Mouse (Mus musculus): ENCODE measurements around the gene Ap1m1. TPM values are rescaled to one million over a fixed set of nuclear protein-coding genes. Genes with fewer than 3 reads are reported as not detected.

Ap1m1 gene
- total RNA-seq, 4 experiments from 2014 or later = 86.8 to 93.2 (median 91.0) TPM

- DNase-seq (ENCODE audit: low spot score in 2 of 2) = no peak
Measured at GRCm38 (mm10) chr8:72257902-72258238, 18.1 kb downstream of the Ap1m1 start.

- DNase-seq (ENCODE audit: low spot score in 2 of 2) = no peak
Measured at GRCm38 (mm10) chr8:72259862-72260261, 20.0 kb downstream of the Ap1m1 start.

- DNase-seq (ENCODE audit: low spot score in 2 of 2) = no peak
Measured at GRCm38 (mm10) chr8:72260585-72260984, 20.8 kb downstream of the Ap1m1 start.

- peak in 1 of 2 experiments; percentile 23 for DNase-seq (ENCODE audit: low spot score in 2 of 2)
Measured at GRCm38 (mm10) chr8:72261019-72261418, 21.2 kb downstream of the Ap1m1 start.

- no peak for DNase-seq (ENCODE audit: low spot score in 2 of 2)
Measured at GRCm38 (mm10) chr8:72261431-72261830, 21.6 kb downstream of the Ap1m1 start.

- no peak for DNase-seq (ENCODE audit: low spot score in 2 of 2)
Measured at GRCm38 (mm10) chr8:72261872-72262271, 22.1 kb downstream of the Ap1m1 start.

- DNase-seq (ENCODE audit: low spot score in 2 of 2) = no peak
Measured at GRCm38 (mm10) chr8:72262756-72263155, 22.9 kb downstream of the Ap1m1 start.

- DNase-seq (ENCODE audit: low spot score in 2 of 2) = no peak
Measured at GRCm38 (mm10) chr8:72263451-72263850, 23.6 kb downstream of the Ap1m1 start.

GRCm38 (mm10) chr8:72265342-72265741 lies 25.5 kb downstream of the Ap1m1 start:
- no peak for DNase-seq (ENCODE audit: low spot score in 2 of 2)

- no peak for DNase-seq (ENCODE audit: low spot score in 2 of 2)
Measured at GRCm38 (mm10) chr8:72266671-72267070, 26.9 kb downstream of the Ap1m1 start.

- DNase-seq (ENCODE audit: low spot score in 2 of 2) = no peak
Measured at GRCm38 (mm10) chr8:72267106-72267505, 27.3 kb downstream of the Ap1m1 start.

- no peak for DNase-seq (ENCODE audit: low spot score in 2 of 2)
Measured at GRCm38 (mm10) chr8:72268356-72268755, 28.5 kb downstream of the Ap1m1 start.

GRCm38 (mm10) chr8:72270606-72271005 lies 30.8 kb downstream of the Ap1m1 start:
- DNase-seq (ENCODE audit: low spot score in 2 of 2) = no peak

- no peak for DNase-seq (ENCODE audit: low spot score in 2 of 2)
Measured at GRCm38 (mm10) chr8:72271051-72271660, 31.3 kb downstream of the Ap1m1 start.

GRCm38 (mm10) chr8:72271691-72272090 lies 31.9 kb downstream of the Ap1m1 start:
- DNase-seq (ENCODE audit: low spot score in 2 of 2) = no peak

GRCm38 (mm10) chr8:72272361-72272760 lies 32.5 kb downstream of the Ap1m1 start:
- peak in 1 of 2 experiments; percentile 56 for DNase-seq (ENCODE audit: low spot score in 2 of 2)

GRCm38 (mm10) chr8:72273111-72273770 lies 33.4 kb downstream of the Ap1m1 start:
- DNase-seq (ENCODE audit: low spot score in 2 of 2) = no peak

- DNase-seq (ENCODE audit: low spot score in 2 of 2) = no peak
Measured at GRCm38 (mm10) chr8:72273807-72274206, 34.0 kb downstream of the Ap1m1 start.

- DNase-seq (ENCODE audit: low spot score in 2 of 2) = no peak
Measured at GRCm38 (mm10) chr8:72277244-72277643, 37.4 kb downstream of the Ap1m1 start.

- DNase-seq (ENCODE audit: low spot score in 2 of 2) = no peak
Measured at GRCm38 (mm10) chr8:72279151-72279550, 39.3 kb downstream of the Ap1m1 start.

- no peak for DNase-seq (ENCODE audit: low spot score in 2 of 2)
Measured at GRCm38 (mm10) chr8:72281634-72282033, 41.8 kb downstream of the Ap1m1 start.

GRCm38 (mm10) chr8:72285285-72285684 lies 45.5 kb downstream of the Ap1m1 start:
- no peak for DNase-seq (ENCODE audit: low spot score in 2 of 2)

- DNase-seq (ENCODE audit: low spot score in 2 of 2) = no peak
Measured at GRCm38 (mm10) chr8:72289051-72289450, 49.2 kb downstream of the Ap1m1 start.
